Mouse (Mus musculus): ENCODE results near the gene Afp.
A peak's percentile ranks its signal among the peaks of the same experiment; 100 is the strongest.

The Afp gene

GRCm38 (mm10) chr5:90509828-90510592 is 19.5 kb downstream of the Afp start:
- no peak for DNase-seq

- peak; percentile 56 to 67 for DNase-seq
Observed at GRCm38 (mm10) chr5:90512288-90512955, 21.9 kb downstream of the Afp start.

DNA sequence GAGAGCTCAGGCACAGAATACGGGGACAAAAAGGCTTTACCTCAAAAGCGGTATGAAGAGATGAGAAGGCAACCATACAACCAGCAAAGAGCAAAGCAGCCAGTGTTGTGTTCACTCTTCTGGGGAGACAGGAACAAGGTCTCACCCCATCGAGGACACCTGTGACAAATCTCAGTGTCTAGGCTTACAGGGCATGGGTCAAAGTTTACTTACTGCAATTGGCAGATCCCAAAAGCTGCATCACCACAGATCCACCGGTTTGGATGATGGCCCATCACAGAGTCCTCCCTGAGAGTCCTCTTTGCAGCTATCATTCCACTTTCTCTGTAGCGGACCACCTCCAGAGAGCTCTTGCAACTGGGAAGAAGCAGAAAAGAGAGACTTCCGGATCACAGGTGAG is 25.0 kb downstream of the Afp start:
- no peak for DNase-seq

GRCm38 (mm10) chr5:90518356-90519100 is 28.0 kb downstream of the Afp start, which contains the start of gene Afm:
Gene Afm (plus strand): TSS chr5:90518932.
- DNase-seq, result peak; percentile 53 to 59

DNA sequence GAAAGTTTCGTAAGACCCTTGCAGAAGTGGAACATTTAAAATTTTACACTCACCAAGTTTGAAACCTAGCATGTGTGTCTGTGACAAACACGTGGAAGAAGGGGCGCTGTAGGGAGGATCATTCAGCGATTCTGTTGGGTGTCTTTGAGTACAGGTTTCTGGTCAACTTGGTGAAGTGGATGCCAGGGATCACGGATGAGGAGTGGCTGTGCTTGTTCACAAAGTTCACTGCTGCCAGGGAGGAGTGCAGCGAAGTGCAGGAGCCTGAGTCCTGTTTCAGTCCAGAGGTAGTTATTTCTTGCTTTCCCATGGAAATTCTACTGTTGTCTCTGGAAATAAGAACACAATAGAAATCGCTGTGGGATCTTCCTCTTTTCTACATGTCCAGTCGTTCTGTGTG is 60.7 kb downstream of the Afp start:
- DNase-seq, result no peak

DNA sequence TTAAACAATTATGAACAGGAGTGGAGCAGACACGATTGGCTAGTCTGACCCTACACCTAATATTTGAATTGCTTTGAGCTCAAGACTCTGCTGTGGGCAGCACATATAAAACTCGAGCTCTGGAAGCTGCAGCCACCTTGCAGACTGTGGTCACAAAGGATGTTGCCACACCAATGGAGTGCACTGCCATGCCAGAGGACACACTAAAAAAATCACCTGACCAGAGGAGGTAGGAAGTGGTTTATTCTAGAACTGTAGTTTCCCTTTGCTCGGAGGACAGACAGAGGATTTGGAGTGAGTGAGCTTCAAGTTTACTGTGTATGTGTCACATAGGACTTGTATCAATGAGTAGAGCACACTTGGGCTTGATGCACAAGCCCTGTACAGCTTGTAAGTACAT is 65.5 kb downstream of the Afp start:
- no peak for DNase-seq
